Mouse (Mus musculus) ovary, postnatal 10 days (tissue): ENCODE measurements at regions not wholly inside any gene's neighbourhood (a gene's known extent, or its start where the extent isn't known, plus 50 kb on each side); places are given as distances from the start of the nearest gene placed in this dataset.
A peak's percentile ranks its signal among the peaks of the same experiment; 100 is the strongest.

ENCODE experiments used
- DNase-seq: peaks from one replicate; pipeline ENCODE4 v3.0.0; 2022; ENCODE audit warnings: low spot score

DNA sequence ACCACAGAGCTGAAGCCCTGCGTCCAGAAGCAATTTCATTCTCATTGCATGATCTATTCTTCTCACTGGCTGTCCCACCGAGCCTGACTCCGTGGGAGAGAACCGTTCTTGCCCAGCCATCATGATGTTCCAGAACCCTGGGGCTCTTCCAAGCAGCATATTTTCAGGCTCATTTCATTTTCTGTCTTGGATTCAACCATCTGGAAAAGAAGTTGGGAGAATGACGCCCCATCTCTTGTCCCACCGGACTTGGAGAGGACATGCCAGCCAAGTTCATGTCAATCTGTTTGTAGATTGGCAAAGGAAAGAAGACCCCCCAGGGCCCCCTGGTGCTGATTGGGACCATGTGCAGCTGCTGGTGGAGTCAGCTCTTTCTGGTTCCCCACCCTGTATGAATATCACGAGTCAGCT is 1400.5 kb upstream of the Lrrc6 start:
- no peak for DNase-seq

DNA sequence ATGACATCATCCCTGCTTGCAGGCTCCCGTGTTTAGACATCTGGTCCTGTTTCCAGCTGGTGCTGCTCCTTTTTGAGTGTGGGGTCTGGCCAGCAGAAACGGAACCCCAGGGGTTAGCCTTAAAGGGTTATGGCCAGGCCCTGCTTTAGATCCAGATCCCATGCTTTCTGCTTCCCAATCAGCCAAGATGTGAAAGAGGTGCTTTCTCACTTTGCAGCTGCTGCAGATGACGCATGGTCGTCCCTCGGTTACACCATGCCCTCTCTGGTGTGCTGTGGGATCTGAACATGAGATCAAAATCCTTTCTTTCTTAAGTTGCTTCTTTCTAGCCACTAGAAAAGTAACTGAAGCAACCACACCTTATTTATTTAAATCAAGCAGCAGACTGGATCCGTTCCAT is 1399.1 kb upstream of the Lrrc6 start:
- DNase-seq = no peak

DNA sequence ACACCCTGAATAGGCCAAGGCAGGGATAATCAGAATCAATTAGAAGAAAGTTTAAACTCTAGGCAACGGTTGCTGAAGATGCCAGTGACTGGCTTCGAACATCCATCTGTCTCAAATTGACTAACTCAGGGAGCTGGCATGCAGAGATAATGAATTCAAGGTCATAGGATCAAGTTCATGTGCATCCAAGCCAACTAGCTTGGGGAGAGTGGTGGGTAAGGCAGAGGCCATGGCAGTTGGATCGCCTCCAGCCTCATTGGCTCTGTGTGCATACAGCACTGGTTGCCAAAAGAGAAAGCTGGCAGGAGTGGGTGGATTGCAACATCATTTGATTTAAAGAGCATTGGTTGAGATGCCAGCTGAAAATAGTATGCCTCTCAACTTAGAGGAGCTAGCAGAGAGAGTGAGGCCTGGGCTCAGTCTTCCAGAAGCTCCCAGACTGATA is 1398.3 kb upstream of the Lrrc6 start:
- peak; percentile 10 for DNase-seq

DNA sequence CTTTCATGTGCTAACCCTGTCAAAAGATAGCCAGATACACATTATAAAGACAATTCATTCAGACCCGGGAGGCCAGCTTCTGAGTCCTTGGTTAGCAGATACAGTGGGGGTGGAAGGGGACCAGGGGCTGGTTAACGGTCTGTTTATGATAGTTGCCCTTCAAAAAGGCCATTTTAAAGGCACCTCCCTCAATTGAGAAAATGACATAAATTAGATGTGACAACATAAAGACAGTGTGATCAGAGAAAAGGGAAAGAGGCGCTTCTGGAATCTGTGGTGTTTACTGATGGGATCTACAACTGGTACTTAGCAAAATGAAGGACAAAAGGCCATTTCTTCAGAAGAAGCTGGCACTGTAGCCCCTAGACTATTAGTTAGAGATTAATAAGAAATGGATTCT is 1391.4 kb upstream of the Lrrc6 start:
- no peak for DNase-seq

DNA sequence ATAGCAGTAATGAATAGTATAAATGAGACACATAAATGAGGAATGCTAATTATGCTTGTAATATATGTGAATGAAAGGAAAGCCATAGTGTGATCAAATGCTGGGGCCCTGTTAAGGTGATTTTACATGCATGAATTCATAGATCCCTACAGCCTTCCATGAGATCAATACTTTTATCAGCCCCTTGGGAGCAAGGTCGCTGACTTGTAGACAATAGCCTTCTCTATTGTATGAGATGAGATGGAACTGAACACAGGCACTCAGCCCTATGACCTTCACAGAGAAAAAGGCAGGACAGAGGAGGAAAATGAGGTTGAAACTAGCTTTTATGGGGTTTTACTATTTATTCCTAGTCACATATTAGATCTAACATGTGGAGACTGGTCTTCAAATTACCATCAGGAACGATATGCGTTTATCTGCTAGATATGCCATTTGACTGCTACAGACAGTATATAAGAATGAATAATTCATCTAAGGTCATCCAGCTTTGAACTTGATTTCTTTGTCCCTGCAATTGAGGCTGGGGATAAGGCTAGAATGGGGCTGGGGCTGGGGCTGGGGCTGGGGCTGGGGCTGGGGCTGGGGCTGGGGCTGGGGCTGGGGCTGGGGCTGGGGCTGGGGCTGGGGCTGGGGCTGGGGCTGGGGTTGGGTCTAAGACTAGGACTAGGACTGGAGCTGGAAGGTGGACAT is 1390.0 kb upstream of the Lrrc6 start:
- DNase-seq = no peak

DNA sequence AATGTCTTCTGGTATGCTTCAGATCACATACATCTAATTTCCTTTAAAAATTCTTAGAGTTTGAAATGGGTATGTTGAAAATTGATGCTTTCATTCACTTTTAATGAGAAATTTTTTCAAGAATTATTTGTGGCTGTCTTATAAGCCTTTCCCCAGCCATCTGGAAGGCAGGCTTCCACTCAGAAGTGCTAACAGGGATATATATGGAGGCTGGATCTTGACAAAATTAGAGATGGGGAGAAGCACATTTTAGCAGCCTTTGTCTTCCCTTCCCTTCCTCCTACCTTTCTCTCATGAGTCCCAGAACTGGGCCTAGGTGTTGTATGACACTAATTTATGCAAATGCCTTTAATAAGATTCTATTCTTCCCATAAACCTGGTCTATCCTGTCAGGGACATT is 1387.8 kb upstream of the Lrrc6 start:
- no peak for DNase-seq

DNA sequence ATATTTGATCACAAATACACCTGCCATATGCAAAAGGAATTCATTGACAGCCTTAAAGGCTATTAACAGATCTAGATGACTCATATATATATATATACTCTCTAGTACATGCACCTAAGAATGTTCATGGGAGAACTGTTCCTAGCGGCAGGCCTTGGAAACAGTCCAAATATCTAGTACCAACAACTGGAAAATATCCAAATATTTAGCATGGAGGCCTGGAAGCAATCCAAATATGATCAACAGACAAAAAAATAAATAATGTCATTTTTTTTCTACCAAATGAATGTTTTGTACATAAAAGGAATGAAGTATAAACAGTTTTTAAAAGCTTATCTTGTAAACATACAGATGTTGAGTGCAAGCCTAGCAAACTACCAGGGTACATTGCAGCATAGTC is 1354.6 kb upstream of the Lrrc6 start:
- no peak for DNase-seq

DNA sequence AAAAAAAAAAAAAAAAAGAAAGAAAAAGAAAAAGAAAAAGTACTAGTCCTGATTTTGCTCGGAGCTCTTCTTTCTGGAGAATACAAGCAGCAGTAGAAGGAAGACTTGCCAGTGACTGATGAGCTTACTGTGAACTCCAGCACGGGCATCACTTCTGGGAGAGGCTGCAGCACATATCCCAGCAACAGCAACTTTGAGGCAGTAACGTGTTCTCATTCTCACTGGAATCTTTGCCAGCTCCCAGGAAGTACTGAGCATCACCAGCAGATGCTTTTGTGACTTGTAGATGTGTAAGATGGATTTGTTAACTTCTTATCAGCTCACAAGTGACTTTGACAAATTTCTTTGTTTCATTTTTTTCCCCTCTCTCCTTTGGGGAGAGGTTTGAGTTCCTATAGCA is 1349.4 kb upstream of the Lrrc6 start:
- DNase-seq = no peak

DNA sequence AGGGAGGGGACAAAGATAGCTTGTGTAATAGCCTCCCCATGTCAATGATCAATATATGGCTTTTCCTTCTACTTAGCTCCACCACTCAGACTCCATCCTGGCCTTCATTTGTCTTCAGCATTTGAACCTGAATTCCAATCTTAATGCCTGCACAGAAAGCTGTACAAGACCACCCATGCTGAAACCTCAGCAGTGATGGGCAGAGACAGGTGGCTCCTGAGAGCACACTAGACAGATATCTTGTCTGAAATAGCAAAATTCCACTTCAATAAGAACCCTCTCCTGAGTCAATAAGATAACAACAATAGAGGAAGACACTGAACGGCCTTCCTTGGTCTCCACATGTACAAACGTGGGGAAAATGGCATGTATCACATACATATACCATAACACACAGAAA is 1345.0 kb upstream of the Lrrc6 start:
- no peak for DNase-seq

DNA sequence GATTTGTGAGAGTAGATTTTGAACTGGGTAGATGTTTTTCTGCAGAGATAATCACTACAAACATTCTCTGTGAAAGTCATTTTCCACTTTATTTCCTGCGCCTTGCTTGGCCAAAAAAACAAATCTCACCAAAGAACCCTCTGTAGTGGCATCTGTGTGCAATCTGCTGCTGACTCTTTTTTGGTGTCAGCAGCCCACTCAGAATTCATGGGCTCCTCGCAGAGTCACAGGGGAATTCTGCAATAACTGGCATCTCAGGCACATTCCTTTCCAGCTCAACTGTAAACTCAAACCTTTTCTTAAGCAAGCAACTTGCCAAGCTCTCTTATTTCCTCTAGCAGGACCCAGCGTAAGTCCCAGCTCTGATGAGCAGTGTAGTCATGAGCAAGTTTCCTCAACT is 1340.0 kb upstream of the Lrrc6 start:
- no peak for DNase-seq

DNA sequence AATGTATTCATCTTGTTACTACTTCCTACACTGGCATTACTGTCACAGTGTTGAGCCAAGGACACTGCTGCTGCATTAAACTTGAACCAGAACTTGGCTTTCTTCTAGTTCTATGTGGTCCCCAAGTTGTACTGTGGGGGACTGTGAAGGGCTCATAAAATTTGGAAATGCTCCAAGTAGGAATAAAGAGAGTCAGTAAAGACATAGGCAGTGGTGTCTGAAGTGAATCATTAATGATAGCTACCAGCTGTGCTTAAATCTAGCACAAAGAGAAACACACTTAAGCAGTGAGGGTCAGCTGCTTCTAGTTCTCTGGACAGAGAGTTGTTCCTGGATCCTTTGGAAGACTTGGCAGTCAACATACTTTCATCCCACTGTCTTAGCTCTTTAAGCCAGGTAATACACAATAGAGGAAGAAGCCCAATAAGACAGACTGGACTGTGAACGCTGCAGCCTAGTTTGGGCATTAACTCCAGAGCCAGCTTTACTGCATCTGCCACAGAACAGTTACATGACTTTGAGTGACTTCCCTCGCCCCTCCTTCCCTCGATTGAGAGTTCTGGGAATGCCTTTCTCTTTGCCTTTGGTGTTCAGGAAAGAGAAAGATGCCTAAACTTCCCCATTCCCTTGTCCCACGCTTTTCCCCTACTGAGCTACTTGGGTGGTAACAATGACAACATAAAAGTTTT is 1325.2 kb upstream of the Lrrc6 start:
- no peak for DNase-seq

DNA sequence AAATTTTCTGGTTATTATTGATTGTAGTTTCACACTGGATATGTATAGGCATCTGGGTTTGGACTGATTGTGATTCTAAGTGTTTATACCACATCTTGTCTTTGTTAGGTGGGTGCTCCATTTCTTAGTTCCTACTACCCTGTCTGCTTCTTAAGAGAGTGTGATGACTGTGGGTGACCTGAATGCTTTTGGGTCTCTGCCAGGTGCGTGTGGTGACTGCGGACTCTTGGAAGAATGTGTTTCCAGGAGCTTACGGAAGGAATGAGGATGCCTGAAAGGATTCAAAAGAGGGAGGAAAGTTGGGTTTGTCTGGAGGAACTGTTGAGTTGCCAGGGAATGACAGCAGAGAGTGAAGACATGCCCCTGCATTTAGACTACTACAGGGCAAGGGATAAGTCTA is 1322.5 kb upstream of the Lrrc6 start:
- no peak for DNase-seq

DNA sequence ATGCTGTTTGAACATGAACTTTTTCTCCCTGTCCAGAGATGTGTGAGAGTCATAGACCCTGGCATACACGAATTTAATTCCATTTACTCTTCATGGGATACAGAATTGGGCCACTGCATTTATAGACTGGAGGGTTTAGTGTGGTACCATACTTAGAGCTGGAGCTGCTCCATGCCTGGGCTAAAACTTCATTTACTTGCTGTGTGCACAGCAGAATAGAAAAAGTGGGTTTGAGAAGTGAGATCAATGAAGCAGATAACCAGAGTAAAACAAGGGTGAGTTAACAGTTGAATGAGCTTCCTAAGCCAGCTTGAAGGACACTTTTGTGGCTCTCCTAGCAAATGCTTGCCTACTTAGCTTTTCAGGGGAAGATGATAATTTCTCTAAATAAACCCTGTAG is 1299.2 kb upstream of the Lrrc6 start:
- no peak for DNase-seq

DNA sequence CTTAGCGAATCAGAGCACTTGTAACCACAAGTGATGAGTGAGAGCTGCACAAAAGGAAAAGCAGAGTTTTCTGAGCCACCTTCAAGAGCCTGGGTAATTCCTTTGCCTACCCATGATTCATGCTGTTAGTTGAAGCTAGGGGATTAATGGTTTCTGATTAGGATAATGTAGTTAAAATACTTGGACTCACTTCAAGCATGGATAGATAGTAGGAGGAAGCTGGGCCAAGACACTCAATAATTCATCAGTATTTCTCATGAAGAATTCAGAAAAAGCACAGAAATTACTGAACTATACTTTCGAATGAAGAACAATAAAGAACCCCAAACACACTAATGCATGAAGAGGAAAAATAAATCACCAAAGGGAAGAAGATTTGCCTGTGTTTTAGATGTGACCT is 1294.9 kb upstream of the Lrrc6 start:
- no peak for DNase-seq

DNA sequence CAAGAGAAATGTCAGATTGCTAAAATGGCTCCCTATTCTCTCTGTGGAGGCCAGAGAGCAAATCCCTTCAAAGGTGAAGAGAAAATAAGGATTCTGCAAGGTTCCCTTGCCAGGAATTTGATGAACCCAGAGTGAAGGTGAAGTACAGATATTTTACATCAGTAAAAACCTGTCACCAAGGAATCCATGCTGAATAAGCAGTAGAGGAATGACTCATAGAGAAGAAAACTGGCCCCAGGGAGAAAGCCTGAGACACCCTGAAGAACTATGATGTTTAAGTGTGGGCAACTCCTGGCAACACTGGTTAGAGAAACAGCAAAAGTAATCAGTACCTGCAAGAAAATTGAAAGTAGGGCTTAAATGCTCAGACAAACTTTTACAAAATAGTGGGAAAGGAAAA is 1292.1 kb upstream of the Lrrc6 start:
- no peak for DNase-seq

DNA sequence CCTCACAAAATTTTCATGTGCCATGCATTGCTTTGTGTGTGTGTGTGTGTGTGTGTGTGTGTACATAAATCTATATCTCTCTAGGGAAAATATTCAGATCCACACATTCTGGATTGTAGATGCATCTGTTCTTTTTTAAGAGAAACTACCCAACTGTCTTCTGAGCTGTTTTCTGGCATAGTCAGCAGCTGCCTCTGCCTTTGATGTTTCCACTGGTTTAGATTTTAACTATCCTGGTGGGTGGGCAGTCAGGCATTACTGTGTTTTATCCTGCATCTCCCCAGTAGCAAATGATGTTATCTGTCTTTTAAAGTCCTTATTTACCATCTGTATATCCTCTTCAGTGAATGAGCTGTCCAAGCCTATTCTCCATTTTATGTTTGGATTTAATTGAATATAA is 1287.9 kb upstream of the Lrrc6 start:
- DNase-seq = no peak

DNA sequence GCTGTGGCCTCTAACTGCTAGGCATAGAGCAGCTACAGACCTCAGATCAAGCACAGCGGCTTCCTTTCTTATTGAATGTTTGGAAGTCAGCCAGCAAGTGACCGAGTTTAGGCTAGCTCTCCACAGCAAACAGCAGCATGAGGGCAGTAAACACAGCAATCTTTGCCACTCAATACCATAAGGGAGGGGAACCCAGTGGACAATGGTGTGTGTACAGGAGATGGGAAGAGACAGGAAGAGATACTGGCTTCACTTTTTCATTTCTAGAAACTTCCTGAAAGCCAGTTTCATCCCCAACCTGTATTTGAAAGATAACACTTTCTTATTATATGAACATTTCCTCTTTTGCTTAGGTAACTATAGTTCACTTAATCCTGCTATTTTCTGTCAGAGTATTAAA is 1284.9 kb upstream of the Lrrc6 start:
- no peak for DNase-seq

DNA sequence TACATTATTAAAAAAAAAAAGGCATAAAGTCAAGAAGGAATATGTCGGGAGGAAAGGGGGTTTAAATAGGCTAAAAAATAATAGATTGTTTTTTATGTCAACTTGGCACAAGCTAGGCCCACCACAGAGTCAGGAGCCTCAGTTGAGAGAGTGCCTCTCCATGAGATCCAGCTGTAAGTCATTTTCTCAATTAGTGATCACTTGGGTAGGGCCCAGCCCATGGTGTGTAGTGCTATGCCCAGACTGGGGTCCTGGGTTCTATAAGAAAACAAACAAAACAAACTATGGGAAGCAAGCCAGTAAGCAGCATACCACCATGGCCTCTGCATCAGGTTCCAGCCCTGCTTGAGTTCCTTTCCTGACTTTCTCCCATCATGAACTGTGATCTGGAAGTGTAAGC is 1283.0 kb upstream of the Lrrc6 start:
- no peak for DNase-seq

DNA sequence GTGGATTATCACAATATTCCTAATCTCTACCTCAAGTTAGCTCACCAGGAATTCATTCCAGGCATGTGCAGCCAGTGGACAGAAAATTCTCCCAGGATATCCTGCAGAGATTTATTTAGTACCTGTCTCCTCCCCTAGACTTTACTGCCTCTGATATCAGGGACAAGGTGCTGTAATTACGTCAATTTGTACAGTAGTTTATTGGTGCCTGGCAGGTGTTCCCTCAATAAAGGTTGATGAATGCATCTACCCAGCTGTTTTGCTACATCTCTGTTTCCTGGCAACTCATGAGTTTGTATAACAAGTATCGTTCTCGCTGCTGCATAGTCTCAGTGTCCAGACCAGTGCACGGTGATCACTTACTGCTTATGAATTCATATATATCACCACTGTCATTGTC is 1281.8 kb upstream of the Lrrc6 start:
- DNase-seq = no peak

DNA sequence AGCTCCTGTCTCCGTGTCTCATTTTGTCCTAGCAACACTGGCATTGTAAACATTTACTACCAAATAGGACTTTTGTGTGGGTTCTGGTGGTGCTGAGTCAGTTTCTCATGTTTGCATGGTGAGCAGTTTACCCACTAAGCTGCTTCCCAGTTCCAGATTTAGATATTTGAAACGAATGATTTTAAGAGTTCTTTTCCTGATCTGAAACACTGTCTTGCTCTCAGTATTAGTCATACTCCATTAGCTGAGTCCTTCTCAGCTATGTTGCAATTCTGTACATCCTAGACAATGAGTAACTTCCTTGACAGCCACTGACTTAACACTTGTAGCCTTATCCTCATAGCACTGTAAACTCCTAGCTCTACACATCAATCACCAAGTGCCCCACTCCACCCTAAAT is 1280.1 kb upstream of the Lrrc6 start:
- DNase-seq = no peak

DNA sequence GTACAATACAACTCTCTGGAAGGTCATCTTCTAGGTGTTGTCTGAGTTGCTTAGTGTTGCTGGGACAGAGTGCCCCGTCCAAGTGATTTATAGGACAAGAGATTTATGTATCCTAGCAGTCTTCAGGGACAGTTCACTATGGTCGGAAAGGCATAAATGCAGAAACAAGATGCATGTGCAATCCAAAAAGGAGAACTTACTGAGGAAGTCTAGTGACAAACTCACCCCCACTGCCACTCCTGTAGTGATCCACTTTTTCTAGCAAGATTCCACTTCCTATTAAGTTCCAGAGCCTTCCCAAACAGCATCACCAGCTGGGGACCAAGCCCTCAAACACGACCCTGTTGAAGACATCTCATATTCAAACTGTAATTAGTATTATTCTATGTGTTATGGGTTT is 1266.9 kb upstream of the Lrrc6 start:
- DNase-seq = no peak

DNA sequence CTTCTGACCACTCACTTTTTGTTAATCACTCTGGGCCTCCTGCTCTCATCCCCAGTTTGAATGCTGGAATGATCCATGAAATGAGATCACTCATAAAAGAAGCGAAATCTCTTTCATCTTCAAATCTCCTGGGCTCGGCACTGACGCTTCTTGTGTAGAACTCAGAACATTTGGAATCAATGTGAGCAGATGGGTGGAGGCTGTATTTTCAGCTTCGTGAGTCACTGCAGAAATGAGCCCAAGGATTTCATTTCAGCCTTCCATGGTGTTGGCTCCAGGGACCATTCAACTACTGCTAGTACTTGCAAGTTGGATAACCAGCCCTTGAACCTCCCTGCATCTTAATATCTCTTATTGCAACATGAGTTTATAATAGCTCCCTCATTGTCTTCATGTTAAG is 1258.5 kb upstream of the Lrrc6 start:
- no peak for DNase-seq

DNA sequence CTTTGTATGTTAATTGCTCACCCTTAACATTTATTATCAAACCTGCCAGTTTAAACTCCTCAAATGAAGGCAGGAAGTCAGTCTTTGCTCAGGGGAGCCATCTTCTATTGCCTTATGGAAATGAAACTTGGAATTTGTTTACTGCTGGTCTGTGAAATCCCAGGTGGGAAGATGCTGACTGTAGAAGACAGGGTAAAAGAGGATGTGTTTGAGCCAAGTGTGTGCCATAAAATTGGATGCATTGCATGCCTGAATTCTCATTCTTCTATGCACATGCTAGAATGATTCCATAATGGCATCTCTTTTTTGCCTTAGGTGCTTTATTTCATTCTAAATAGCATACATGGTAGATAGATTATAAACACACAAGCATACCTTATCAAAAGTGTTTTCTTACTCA is 1249.9 kb upstream of the Lrrc6 start:
- DNase-seq = no peak

DNA sequence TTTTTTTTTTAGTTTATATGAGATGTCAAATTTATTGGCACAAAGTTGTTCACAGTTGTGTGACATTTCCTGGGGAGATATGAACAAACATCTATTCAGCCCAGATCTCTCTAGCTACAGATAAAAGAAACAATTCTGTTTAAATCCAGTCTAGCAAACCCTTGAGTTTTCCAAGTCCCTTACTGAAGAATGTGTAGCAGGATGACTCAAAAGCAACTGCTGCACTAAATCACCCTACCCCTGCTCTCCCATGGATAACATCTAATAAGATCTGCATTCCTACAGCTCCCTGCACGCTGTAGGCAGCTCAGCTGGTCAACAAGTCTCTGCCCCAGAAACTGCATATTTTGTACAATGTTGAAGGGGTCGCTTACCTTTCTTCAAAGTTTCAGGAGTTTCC is 1242.6 kb upstream of the Lrrc6 start:
- no peak for DNase-seq
